Mouse (Mus musculus): Measurements from ENCODE around the gene Tnk2. TPM values are rescaled to one million over a fixed set of nuclear protein-coding genes. Genes with fewer than 3 reads are reported as not detected.

Gene Tnk2
- polyA plus RNA-seq, 1 experiment: 202 TPM

DNA sequence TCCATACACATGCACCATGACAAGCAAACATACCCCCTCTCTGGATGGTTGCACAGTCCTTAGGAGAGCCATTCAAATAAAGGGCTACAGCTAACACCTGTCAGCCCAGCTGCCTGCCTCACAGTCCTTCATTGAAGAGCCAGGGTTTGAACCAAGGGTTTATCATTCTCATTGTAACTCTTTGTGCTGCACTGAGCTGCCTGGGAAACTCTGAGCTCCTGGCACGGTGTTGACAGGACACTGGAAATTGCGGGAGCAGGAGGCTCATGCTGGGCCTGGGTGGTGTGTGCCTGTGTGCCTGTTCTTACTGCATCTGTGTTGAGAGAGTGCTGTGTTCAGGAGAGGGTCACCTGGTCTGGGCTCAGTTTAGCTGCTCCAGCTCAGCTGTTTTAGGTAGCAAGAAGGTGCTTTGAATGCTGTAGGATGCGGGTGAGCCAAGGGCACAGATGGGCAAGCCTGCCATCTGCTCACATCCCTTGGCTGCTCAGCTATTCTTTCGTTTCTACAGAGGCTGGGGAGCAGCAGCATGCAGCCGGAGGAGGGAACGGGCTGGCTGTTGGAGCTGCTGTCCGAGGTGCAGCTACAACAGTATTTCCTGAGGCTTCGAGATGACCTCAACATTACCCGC, 19.7 kb downstream of the Tnk2 start:
- H3K27ac ChIP-seq (ENCODE audit: insufficient read depth, low read length): no peak overlapping the region
- H3K4me3 ChIP-seq (ENCODE audit: insufficient read depth, low read length): no peak overlapping the region
- peaks cover 16% of the 10 kb centered on the region for H3K4me1 ChIP-seq (ENCODE audit: control insufficient read depth, insufficient read depth, low read length)
- TF ChIP-seq CTCF (IDR thresholded peaks at IDR 0.05; ENCODE audit: extremely low read depth, insufficient read depth, low read length) (no peak), POLR2A (IDR thresholded peaks at IDR 0.05; ENCODE audit: extremely low read depth, insufficient read depth, low read length) (no peak)

DNA sequence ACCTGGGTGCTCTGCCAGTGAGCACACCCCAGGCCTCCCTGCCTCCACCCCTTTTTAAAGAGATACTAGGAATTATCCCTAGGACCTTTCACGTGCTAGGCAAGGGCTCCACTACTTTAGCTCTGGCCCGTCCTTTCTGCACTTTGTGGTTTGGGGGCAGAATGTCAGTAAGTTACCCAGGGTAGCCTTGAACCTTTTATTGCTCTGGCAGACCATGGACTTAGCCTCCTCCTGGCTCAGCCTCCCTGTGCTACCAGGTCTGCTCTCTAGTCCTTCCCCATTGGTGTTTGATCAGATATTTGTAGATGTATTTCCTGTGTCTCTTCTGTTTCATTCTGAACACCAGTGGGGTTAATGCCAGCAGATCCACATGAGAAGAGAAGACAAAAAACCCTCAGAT, 20.5 kb downstream of the Tnk2 start:
- no peak overlapping the region for H3K4me3 ChIP-seq (ENCODE audit: insufficient read depth, low read length)
- no peak overlapping the region for H3K27ac ChIP-seq (ENCODE audit: insufficient read depth, low read length)
- peaks cover 16% of the 10 kb centered on the region for H3K4me1 ChIP-seq (ENCODE audit: control insufficient read depth, insufficient read depth, low read length)
- TF ChIP-seq POLR2A (IDR thresholded peaks at IDR 0.05; ENCODE audit: extremely low read depth, insufficient read depth, low read length) (no peak), CTCF (IDR thresholded peaks at IDR 0.05; ENCODE audit: extremely low read depth, insufficient read depth, low read length) (no peak)

DNA sequence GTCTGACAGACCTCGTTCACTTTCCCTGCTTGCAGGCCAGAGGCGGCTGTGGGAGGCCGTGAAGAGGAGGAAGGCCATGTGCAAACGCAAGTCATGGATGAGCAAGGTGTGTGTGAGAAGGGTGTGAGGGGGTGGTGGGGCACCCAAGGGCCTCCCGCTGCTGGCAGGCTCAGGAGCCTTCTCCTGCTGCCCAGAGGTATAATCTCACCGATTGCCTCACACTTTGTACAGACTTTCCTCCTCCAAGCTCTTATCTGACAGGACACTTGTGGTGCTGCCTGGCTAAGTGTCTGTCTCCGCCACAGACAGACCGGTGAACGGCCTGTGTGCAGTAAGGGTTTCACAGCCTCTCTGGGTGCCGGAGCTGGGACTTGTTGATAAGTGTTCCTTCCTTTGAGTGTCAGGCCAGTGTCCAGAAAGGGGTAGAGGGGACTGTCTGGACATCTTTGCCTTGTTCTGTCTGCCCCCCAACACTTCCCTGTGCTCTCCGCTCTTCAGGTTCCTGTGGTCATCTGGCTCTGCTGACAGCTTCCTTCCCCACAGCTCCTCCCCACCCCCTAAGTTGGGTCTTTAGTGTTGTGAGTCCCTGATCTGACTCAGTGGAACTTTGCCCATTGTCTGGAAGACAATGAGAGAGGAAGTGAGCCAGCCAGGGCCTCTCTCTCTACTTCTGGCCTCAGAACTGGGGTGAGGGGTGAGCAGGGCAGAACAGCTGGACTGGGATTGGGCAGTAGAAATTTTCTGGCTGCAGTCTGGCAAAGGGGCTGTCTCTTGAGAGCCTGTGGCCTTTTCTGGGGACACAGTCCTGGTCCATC, 22.4 kb downstream of the Tnk2 start:
- Histone ChIP-seq H3K4me1 (ENCODE audit: control insufficient read depth, insufficient read depth, low read length) (peaks cover 10% of the 10 kb centered on the region), H3K4me3 (ENCODE audit: insufficient read depth, low read length) (no peak overlapping the region), H3K27ac (ENCODE audit: insufficient read depth, low read length) (peak overlapping the region; percentile 36; the same call in 1 of the 2 replicates)
- TF ChIP-seq CTCF (IDR thresholded peaks at IDR 0.05; ENCODE audit: extremely low read depth, insufficient read depth, low read length) (no peak), POLR2A (IDR thresholded peaks at IDR 0.05; ENCODE audit: extremely low read depth, insufficient read depth, low read length) (no peak)

DNA sequence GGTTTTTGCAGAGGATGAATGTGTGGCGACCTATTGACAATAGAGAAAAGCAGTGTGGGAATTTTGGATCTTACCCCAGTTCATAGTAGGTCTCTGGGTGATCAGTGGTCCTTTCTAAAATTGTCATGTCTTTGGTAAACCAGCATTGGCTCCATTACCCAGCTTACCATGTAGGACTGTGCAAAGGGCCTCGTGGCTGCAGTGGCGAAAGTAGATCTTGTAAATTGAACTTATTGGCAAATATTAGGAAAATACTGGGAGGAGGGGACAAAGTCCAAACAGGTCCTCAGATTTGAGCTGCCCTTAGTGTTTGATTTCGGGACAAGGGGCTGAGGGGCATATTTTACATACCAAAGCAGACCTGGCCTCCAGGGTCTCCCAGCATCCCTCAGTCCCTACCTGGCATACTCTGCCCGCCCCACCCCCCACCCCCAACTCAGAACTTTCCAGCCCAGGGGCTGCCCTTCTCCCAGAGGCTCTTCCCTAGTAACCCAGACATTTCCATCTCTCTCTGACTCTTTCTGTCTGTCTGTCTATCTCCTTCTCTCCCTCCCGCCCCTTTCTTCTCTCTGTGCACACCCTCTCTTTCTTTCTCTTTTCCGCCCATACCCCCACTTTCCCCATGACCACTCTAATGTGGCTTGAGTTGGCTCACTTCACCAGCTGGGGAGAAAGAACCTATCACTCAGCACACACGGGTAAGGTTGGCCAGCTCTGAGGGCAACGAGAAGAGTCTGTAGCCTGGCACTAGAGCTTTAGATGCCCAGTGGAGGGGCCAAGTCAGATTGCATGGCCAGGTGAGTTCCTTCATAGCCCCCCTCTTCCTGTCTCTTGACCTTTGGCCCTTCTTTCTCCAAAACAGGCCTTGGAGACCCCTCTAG, 23.2 kb downstream of the Tnk2 start:
- no peak for TF ChIP-seq CTCF (IDR thresholded peaks at IDR 0.05; ENCODE audit: extremely low read depth, insufficient read depth, low read length)
- no peak for TF ChIP-seq POLR2A (IDR thresholded peaks at IDR 0.05; ENCODE audit: extremely low read depth, insufficient read depth, low read length)
- no peak overlapping the region for H3K4me3 ChIP-seq (ENCODE audit: insufficient read depth, low read length)
- no peak overlapping the region for H3K27ac ChIP-seq (ENCODE audit: insufficient read depth, low read length)
- H3K4me1 ChIP-seq (ENCODE audit: control insufficient read depth, insufficient read depth, low read length): peaks cover 7% of the 10 kb centered on the region; the same call in 1 of the 2 replicates

DNA sequence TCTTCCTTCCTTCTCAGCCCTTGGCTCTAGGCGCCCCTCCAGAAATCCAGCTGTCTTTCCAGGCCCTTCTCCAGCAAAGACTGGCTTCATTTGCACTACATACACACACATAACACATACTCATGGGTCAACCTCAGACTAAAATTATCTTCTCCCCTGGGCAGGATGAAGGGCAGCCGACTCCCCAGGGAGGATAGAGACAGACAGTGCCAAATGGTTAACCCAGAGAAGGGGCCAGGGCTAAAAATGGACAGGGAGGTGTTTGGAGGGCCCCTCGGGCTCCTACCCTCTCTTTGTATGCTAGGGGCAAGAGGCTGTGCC, 23.8 kb downstream of the Tnk2 start:
- TF ChIP-seq POLR2A (IDR thresholded peaks at IDR 0.05; ENCODE audit: extremely low read depth, insufficient read depth, low read length) (no peak), CTCF (IDR thresholded peaks at IDR 0.05; ENCODE audit: extremely low read depth, insufficient read depth, low read length) (no peak)
- peaks cover 7% of the 10 kb centered on the region; the same call in 1 of the 2 replicates for H3K4me1 ChIP-seq (ENCODE audit: control insufficient read depth, insufficient read depth, low read length)
- H3K27ac ChIP-seq (ENCODE audit: insufficient read depth, low read length): no peak overlapping the region
- H3K4me3 ChIP-seq (ENCODE audit: insufficient read depth, low read length): no peak overlapping the region

DNA sequence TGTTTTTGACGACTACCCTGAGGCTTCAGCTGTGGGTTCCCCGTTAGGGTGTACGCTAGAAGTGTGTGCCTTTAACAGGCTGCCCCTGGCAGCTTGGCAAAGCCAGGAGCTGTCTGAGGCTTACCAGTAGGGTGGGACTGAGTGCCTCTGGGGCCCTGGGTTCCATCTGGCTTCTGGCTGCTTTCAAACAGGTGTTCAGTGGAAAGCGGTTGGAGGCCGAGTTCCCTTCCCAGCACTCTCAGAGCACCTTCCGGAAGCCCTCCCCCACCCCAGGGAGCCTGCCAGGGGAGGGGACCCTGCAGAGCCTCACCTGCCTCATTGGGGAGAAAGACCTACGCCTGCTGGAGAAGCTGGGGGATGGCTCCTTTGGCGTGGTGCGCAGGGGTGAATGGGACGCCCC, 24.4 kb downstream of the Tnk2 start:
- no peak overlapping the region for H3K27ac ChIP-seq (ENCODE audit: insufficient read depth, low read length)
- H3K4me1 ChIP-seq (ENCODE audit: control insufficient read depth, insufficient read depth, low read length): peaks cover 7% of the 10 kb centered on the region; the same call in 1 of the 2 replicates
- TF ChIP-seq POLR2A (IDR thresholded peaks at IDR 0.05; ENCODE audit: extremely low read depth, insufficient read depth, low read length): no peak
- TF ChIP-seq CTCF (IDR thresholded peaks at IDR 0.05; ENCODE audit: extremely low read depth, insufficient read depth, low read length): no peak
- H3K4me3 ChIP-seq (ENCODE audit: insufficient read depth, low read length): no peak overlapping the region

DNA sequence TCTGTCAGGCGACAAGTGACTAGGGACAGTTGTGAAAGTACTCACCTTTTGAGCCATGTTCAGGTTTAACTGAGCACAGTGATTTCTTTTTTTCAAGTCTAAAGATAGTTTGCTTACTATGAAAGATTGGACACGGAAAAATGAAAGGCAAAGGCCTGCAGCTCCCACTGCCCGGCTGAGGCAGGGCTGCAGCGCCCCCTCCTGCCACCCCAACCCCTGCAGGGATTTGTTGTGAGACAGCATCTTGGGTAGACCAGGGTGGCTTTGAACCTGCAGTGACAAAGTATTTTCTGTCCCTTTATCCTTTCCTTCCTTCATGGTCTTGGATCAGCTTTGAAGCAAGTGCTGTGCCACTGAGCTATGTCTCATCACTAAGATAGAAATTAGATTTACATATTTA, 24.8 kb downstream of the Tnk2 start:
- TF ChIP-seq CTCF (IDR thresholded peaks at IDR 0.05; ENCODE audit: extremely low read depth, insufficient read depth, low read length) (no peak), POLR2A (IDR thresholded peaks at IDR 0.05; ENCODE audit: extremely low read depth, insufficient read depth, low read length) (no peak)

DNA sequence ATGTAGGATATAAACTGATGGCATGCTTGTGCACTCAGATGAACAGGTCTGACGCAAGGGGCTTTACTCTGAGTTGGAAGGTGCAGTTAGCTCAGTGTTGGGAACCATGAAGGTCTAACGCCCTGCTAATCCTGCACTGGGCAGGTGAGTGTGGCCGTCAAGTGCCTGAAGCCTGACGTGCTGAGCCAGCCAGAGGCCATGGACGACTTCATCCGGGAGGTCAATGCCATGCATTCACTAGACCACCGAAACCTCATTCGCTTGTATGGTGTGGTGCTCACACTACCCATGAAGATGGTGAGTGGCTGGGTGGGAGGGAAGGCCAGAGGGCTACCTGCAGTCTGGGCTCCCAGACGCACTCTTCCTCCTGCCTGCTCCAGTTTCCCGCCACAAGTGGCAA, 25.6 kb downstream of the Tnk2 start:
- no peak overlapping the region for H3K27ac ChIP-seq (ENCODE audit: insufficient read depth, low read length)
- no peak for TF ChIP-seq CTCF (IDR thresholded peaks at IDR 0.05; ENCODE audit: extremely low read depth, insufficient read depth, low read length)
- TF ChIP-seq POLR2A (IDR thresholded peaks at IDR 0.05; ENCODE audit: extremely low read depth, insufficient read depth, low read length): no peak
- peaks cover under 1% of the 10 kb centered on the region; the same call in 1 of the 2 replicates for H3K4me1 ChIP-seq (ENCODE audit: control insufficient read depth, insufficient read depth, low read length)
- H3K4me3 ChIP-seq (ENCODE audit: insufficient read depth, low read length): no peak overlapping the region

More for the DNA sequence above, 24.8 kb downstream of the Tnk2 start:
- Histone ChIP-seq H3K4me1 (ENCODE audit: control insufficient read depth, insufficient read depth, low read length) (peaks cover 5% of the 10 kb centered on the region; the same call in 1 of the 2 replicates), H3K4me3 (ENCODE audit: insufficient read depth, low read length) (no peak overlapping the region), H3K27ac (ENCODE audit: insufficient read depth, low read length) (no peak overlapping the region)

DNA sequence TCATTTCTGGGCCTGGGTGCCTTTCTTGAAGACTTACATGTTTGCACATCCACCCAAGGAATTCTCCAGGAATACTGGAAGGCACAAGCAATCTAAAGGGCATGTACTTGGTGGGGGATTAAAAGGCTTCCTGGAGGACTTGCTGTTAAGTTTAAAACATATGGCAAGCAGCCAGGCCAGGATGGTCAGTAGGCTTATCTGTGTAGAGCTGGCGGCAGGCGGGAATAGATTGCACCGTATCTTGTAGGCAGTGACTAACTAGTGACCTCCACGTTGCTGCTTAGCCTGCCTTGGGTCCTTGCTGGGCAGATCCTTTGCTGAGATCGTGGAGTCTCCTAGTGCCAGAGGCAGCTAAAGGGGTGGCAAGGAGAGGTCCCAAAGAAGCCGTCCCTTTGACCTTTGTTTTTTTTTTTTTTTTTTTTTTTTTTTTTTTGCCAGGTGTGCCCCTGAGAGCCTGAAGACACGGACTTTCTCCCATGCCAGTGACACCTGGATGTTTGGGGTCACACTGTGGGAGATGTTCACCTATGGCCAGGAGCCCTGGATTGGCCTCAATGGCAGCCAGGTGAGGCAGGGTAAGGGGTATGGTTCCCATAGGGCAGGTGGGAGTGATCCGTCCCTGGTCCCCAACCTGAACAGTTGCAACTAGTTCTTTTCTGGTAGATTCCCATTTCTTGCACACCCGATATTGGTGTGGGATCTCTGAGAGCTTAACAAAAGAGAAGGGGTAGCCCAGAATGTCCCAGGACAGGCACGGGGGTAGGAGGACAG, 26.9 kb downstream of the Tnk2 start:
- TF ChIP-seq CTCF (IDR thresholded peaks at IDR 0.05; ENCODE audit: extremely low read depth, insufficient read depth, low read length): no peak
- TF ChIP-seq POLR2A (IDR thresholded peaks at IDR 0.05; ENCODE audit: extremely low read depth, insufficient read depth, low read length): no peak
- no peaks in the 10 kb centered on the region for H3K4me1 ChIP-seq (ENCODE audit: control insufficient read depth, insufficient read depth, low read length)
- no peak overlapping the region for H3K4me3 ChIP-seq (ENCODE audit: insufficient read depth, low read length)
- H3K27ac ChIP-seq (ENCODE audit: insufficient read depth, low read length): no peak overlapping the region

Measured in cortical plate, adult 2 months (tissue).